ENCODE assay signal across 1 mouse cellular context in the genomic region with DNA sequence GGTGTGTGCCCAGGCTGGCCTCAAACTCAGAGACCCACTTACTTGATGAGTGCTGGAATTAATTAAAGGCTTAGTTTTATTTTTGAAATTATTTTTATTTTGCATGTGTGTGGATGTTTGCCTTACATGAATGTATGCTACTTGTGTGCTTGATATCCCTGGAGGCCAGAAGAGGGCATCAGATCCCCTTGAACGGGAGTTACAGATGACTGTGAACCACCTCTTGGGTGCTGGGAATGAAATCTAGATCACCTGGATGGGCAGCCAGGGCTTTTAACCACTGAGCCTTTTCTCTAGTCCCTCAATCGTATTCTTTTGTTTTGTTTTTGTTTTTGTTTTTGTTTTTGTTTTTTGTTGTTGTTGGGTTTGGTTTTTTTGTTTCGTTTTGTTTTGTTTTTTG.
A peak's percentile ranks its signal among the peaks of the same experiment; 100 is the strongest.
TF ChIP-seq lines count a peak whose summit lies in the region.

No protein-coding gene starts in this region.

TF ChIP-seq in MEL, 35 proteins besides CTCF, POLR2A, EP300 and RAD21:
- TF ChIP-seq SMC3 (IDR thresholded peaks at IDR 0.05; ENCODE audit: low read depth, low read length) (peak; percentile 26; the same call in 1 of the 2 replicates), KAT2A (conservative IDR thresholded peaks at IDR 0.05; ENCODE audit: low read depth, low read length) (no peak)
